Mouse (Mus musculus): ENCODE measurements around the gene Trmt10c.

- TF ChIP-seq CTCF (IDR thresholded peaks at IDR 0.05) (no peak), EP300 (IDR thresholded peaks at IDR 0.05) (no peak)
These were observed 48.7 kb upstream of the Trmt10c start for GRCm38 (mm10) chr16:56086336-56086735.
